Mouse (Mus musculus) small intestine, adult 2 months (tissue): ENCODE results near the gene Mgat4c.

Experiments used
- CTCF ChIP-seq: fragments of 200-500 bp; IDR thresholded peaks from 2 replicates; pipeline ENCODE4 v1.5.1; 2012; ENCODE audit warnings: low read depth, mild to moderate bottlenecking, control low read depth, inconsistent platforms, low read length, moderate library complexity, mixed read lengths; ENCODE audit not compliant: insufficient replicate concordance, insufficient read length; ENCODE audit errors: extremely low read depth
- POLR2A ChIP-seq: fragments of 200-500 bp; IDR thresholded peaks from 2 replicates; pipeline ENCODE4 v1.6.1; 2012; ENCODE audit warnings: low read depth, mild to moderate bottlenecking, control low read depth, inconsistent platforms, low read length, moderate library complexity

DNA sequence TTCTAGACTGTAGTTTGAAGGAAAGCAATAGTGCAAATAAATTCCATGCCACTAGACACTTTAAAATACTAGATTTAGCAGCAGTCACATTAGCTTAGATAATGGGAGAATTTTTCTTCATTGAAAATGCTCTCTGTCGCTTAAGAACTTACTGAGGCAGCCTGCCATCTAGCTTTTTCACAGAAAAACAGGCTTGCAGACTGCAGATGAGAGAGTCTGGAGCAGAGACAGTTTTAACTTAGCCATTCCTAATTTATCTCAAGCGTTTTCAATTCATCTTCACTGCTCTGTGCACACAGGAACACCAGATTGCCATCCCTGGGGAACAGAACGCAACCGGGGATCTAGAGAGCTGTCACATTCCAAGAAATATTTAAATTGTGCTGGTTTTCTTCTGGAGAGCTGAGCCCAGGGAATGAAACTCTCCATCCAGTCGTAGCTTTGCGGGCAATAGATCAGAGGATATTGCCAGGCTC lies at the start of gene Mgat4c:
- TF ChIP-seq CTCF (no peak), POLR2A (no peak)
